Mouse (Mus musculus) stomach, embryonic 15.5 days (tissue): ENCODE measurements around the gene Xylb. TPM values are rescaled to one million over a fixed set of nuclear protein-coding genes. Genes with fewer than 3 reads are reported as not detected.
A peak's percentile ranks its signal among the peaks of the same experiment; 100 is the strongest.

ENCODE experiments used
- ATAC-seq: fragments of 200-750 bp; cut with Nextera tagmentation; 2 replicates; pipeline ENCODE4 v1.8.0; 2017; ENCODE audit warnings: low read depth, moderate number of reproducible peaks, moderate TSS enrichment; ENCODE audit not compliant: insufficient read depth, low FRiP score
- H3K27ac ChIP-seq: fragments of 300-500 bp; sonication (generic); 2 replicates; pipeline ENCODE4 v1.5.1; 2015; ENCODE audit warnings: mild to moderate bottlenecking, inconsistent platforms
- H3K27me3 ChIP-seq: fragments of 300-500 bp; sonication (generic); replicated peaks from 2 replicates; pipeline ENCODE4 v1.6.1; 2015; ENCODE audit warnings: inconsistent platforms
- H3K36me3 ChIP-seq: fragments of 300-500 bp; sonication (generic); 2 replicates; pipeline ENCODE4 v1.6.1; 2015; ENCODE audit warnings: inconsistent platforms
- H3K4me1 ChIP-seq: fragments of 300-500 bp; sonication (generic); 2 replicates; pipeline ENCODE4 v1.6.1; 2015; ENCODE audit warnings: inconsistent platforms
- H3K4me2 ChIP-seq: fragments of 300-500 bp; sonication (generic); 2 replicates; pipeline ENCODE4 v1.6.1; 2015; ENCODE audit warnings: mild to moderate bottlenecking, inconsistent platforms
- H3K4me3 ChIP-seq: fragments of 300-500 bp; sonication (generic); replicated peaks from 2 replicates; pipeline ENCODE4 v1.5.1; 2015; ENCODE audit warnings: inconsistent platforms
- H3K9ac ChIP-seq: fragments of 300-500 bp; sonication (generic); 2 replicates; pipeline ENCODE4 v1.6.1; 2015; ENCODE audit warnings: inconsistent platforms
- H3K9me3 ChIP-seq: fragments of 300-500 bp; sonication (generic); 2 replicates; pipeline ENCODE4 v1.6.1; 2016; ENCODE audit warnings: inconsistent platforms
- WGBS: fragments of 180-500 bp; shearing (Covaris S2); methylation state at CpG from one replicate; pipeline ENCODE4 v1.1.7; 2015; 5-methylcytosine and 5-hydroxymethylcytosine counted together
- polyA plus RNA-seq: library from polyadenylated mRNA; unstranded; fragments of >200 nt; fragmentation: Nextera tagmentation; extraction: Ambion mirVana; gene quantifications from 2 replicates; pipeline ENCODE4 v1.2.1, GENCODE M21; 2015

Xylb gene
- polyA plus RNA-seq, 1 experiment from 2014 or later: 6.0 TPM

- no peaks in the 10 kb centered on the region for H3K27me3 ChIP-seq
- no peak overlapping the region for H3K27ac ChIP-seq
- no peaks in the 10 kb centered on the region for H3K9me3 ChIP-seq
- 0 out of 2 replicates have a peak, but pooled peaks cover 6% of the 10 kb centered on the region for H3K4me1 ChIP-seq
- H3K36me3 ChIP-seq: no peaks in the 10 kb centered on the region
- H3K4me3 ChIP-seq: no peak overlapping the region
- ATAC-seq: no peak
- no peak overlapping the region for H3K9ac ChIP-seq
- WGBS: 86% methylated on average over 15 of the region's 15 CpGs
- no peak overlapping the region for H3K4me2 ChIP-seq
These were observed 26.8 kb upstream of the Xylb start for GRCm38 (mm10) chr9:119330186-119330963.

DNA sequence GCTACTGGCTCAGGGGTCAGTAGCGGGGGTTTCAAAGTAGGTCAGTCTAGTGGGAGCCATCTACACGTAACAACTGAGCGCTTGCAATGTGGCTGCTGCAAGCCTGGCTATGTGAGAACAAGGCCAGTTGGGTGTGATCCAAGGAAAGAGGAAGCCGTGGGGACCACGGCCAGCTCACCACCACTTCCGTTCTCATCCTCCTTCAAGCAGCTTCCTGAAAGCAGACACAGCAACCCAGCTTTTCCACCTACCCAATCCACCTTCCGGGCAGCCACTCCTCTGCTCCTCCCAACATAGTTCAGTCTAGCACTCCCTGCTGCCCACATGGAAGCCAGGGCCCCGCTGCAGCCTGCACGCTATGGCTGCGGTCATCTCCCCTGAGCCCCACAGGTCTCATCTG, 22.9 kb upstream of the Xylb start:
- 40% methylated on average over 10 of the region's 10 CpGs for WGBS
- H3K4me3 ChIP-seq: no peak overlapping the region
- H3K9ac ChIP-seq: no peak overlapping the region
- no peaks in the 10 kb centered on the region for H3K9me3 ChIP-seq
- H3K36me3 ChIP-seq: 0 out of 2 replicates have a peak, but pooled peaks cover 4% of the 10 kb centered on the region
- no peak for ATAC-seq
- no peaks in the 10 kb centered on the region for H3K27me3 ChIP-seq
- H3K27ac ChIP-seq: peak overlapping the region; percentile 49; the same call in 1 of the 2 replicates
- peaks cover 11% of the 10 kb centered on the region; the same call in 1 of the 2 replicates for H3K4me1 ChIP-seq
- H3K4me2 ChIP-seq: no peak overlapping the region

DNA sequence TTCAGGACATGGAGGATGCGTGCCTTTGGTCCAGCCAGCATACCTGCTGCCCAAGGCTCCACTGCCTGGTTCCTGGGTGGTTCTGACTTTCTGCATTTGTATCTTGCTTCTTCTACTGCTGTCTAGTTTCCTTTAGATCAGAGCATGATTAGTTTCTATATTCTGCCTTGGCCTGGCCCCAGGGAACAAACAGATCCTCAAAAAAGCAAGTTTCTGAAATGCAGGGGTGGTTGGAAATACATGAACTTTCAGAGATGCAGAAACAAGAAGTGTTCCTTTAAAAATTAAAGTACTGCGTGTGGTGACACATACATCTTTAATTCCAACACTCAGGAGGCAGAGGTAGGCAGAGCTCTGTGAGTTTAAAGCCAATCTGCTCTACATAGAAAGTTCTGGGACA, 22.3 kb upstream of the Xylb start:
- no peak for ATAC-seq

DNA sequence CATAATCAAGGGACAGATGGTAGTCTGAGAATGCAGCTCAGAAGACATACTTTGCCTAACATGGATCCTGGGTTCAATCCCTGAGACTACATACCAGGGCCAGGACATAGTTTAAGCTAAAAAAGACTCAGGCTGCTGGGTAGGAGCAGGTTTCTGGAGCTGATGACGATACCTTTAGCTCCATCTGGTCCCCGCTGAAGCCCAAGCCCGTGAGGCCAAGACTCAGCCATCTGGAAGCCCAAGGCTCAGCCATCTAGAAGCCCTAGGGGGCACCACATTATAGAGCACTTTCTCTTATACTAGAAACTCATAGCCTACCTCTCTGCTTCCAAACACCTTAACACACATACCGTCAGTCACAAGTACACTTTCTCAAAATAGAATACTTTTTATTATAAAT, 21.6 kb upstream of the Xylb start:
- Histone ChIP-seq H3K27ac (no peak overlapping the region), H3K4me3 (no peak overlapping the region), H3K9ac (no peak overlapping the region), H3K27me3 (no peaks in the 10 kb centered on the region), H3K4me1 (peaks cover 18% of the 10 kb centered on the region; the same call in 1 of the 2 replicates), H3K4me2 (no peak overlapping the region), H3K36me3 (0 out of 2 replicates have a peak, but pooled peaks cover 4% of the 10 kb centered on the region), H3K9me3 (no peaks in the 10 kb centered on the region)
- no peak for ATAC-seq
- WGBS: 87% methylated on average over 4 of the region's 4 CpGs

More for the DNA sequence above, 22.3 kb upstream of the Xylb start:
- H3K4me3 ChIP-seq: no peak overlapping the region
- H3K4me2 ChIP-seq: no peak overlapping the region
- no peaks in the 10 kb centered on the region for H3K27me3 ChIP-seq
- H3K4me1 ChIP-seq: peaks cover 13% of the 10 kb centered on the region; the same call in 1 of the 2 replicates
- H3K9ac ChIP-seq: no peak overlapping the region
- H3K27ac ChIP-seq: peak overlapping the region; percentile 49; the same call in 1 of the 2 replicates
- 0 out of 2 replicates have a peak, but pooled peaks cover 4% of the 10 kb centered on the region for H3K36me3 ChIP-seq
- H3K9me3 ChIP-seq: no peaks in the 10 kb centered on the region
- WGBS: 87% methylated on average over 2 of the region's 2 CpGs

GRCm38 (mm10) chr9:119337842-119338241, 19.3 kb upstream of the Xylb start:
- Histone ChIP-seq H3K4me1 (peaks cover 28% of the 10 kb centered on the region), H3K4me3 (no peak overlapping the region), H3K27me3 (no peaks in the 10 kb centered on the region), H3K27ac (no peak overlapping the region), H3K36me3 (0 out of 2 replicates have a peak, but pooled peaks cover 4% of the 10 kb centered on the region), H3K4me2 (no peak overlapping the region), H3K9ac (no peak overlapping the region), H3K9me3 (no peaks in the 10 kb centered on the region)
- no peak for ATAC-seq
- WGBS: 91% methylated on average over 14 of the region's 14 CpGs

- Histone ChIP-seq H3K27me3 (no peaks in the 10 kb centered on the region), H3K27ac (no peak overlapping the region), H3K36me3 (0 out of 2 replicates have a peak, but pooled peaks cover 5% of the 10 kb centered on the region), H3K4me1 (peaks cover 30% of the 10 kb centered on the region), H3K4me2 (peak overlapping the region; percentile 87; the same call in 1 of the 2 replicates), H3K9me3 (no peaks in the 10 kb centered on the region), H3K4me3 (no peak overlapping the region), H3K9ac (no peak overlapping the region)
- no peak for ATAC-seq
- 95% methylated on average over 3 of the region's 3 CpGs for WGBS
These were observed 18.8 kb upstream of the Xylb start for GRCm38 (mm10) chr9:119338350-119338749.

DNA sequence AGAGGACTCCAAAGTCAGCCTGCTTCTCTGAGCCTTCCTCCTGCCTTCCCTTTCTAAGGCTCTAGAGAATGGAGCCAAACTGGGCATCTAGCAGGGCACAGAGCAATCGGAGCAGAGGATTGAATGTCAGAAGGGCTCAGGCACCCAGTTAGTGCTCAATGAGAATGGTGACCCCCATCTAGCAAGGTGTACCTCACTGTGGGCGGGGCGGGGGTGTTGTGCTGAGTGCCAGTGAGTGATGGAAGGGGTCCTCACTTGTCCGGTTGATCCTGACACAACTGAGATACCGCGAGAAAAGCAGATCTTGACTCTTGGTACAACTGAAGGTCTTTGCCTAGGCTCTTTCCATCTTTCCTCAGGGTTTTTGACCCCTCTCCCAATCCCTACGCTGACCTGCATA, 18.1 kb upstream of the Xylb start:
- peak overlapping the region; percentile 87 for H3K4me2 ChIP-seq
- H3K27me3 ChIP-seq: no peaks in the 10 kb centered on the region
- peak overlapping the region; percentile 92 for H3K4me3 ChIP-seq
- 40% methylated on average over 7 of the region's 7 CpGs for WGBS
- peak overlapping the region; percentile 82 for H3K9ac ChIP-seq
- peaks cover 28% of the 10 kb centered on the region for H3K4me1 ChIP-seq
- H3K9me3 ChIP-seq: no peaks in the 10 kb centered on the region
- ATAC-seq: no peak
- peaks cover 12% of the 10 kb centered on the region; the same call in 1 of the 2 replicates for H3K36me3 ChIP-seq
- H3K27ac ChIP-seq: no peak overlapping the region; the same call in 1 of the 2 replicates

- Histone ChIP-seq H3K9ac (peak within 1 kb of the TSS; percentile 82), H3K9me3 (no peaks in the 10 kb centered on the region), H3K4me2 (peak within 1 kb of the TSS; percentile 87), H3K27me3 (no peaks in the 10 kb centered on the region), H3K36me3 (peaks cover 16% of the 10 kb centered on the region), H3K4me3 (peak within 1 kb of the TSS; percentile 92), H3K27ac (peak within 1 kb of the TSS; percentile 96), H3K4me1 (peaks cover 24% of the 10 kb centered on the region)
- no peak for ATAC-seq
- WGBS: under 1% methylated on average over 43 of the region's 43 CpGs
These were observed 17.5 kb upstream of the Xylb start, which contains the start of gene Acaa1a for GRCm38 (mm10) chr9:119339558-119340211. Acaa1a (plus strand) TSS chr9:119339676.

DNA sequence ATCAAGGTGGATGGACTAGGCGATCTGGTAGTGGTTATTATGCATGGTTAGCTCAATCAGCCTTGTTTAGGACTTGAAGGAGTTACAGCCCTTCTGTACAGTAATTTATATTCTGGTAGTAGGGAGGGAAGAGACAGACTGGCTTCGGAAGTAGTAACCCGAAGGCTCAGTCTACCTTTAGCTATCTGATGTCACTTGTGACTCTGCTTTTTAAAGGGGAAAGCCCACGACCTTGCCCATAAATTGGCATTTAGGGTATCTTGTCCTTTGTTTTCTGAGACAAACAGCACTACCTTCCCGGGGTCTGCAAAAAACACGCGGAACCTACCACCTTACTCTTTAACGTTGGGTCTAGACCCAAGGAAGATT, 17.0 kb upstream of the Xylb start:
- Histone ChIP-seq H3K4me1 (peaks cover 24% of the 10 kb centered on the region), H3K9ac (peak overlapping the region; percentile 82; the same call in 1 of the 2 replicates), H3K4me2 (peak overlapping the region; percentile 87), H3K9me3 (no peaks in the 10 kb centered on the region), H3K4me3 (peak overlapping the region; percentile 92), H3K36me3 (peaks cover 21% of the 10 kb centered on the region), H3K27me3 (no peaks in the 10 kb centered on the region), H3K27ac (peak overlapping the region; percentile 96)
- WGBS: 2% methylated on average over 8 of the region's 8 CpGs
- ATAC-seq: no peak

DNA sequence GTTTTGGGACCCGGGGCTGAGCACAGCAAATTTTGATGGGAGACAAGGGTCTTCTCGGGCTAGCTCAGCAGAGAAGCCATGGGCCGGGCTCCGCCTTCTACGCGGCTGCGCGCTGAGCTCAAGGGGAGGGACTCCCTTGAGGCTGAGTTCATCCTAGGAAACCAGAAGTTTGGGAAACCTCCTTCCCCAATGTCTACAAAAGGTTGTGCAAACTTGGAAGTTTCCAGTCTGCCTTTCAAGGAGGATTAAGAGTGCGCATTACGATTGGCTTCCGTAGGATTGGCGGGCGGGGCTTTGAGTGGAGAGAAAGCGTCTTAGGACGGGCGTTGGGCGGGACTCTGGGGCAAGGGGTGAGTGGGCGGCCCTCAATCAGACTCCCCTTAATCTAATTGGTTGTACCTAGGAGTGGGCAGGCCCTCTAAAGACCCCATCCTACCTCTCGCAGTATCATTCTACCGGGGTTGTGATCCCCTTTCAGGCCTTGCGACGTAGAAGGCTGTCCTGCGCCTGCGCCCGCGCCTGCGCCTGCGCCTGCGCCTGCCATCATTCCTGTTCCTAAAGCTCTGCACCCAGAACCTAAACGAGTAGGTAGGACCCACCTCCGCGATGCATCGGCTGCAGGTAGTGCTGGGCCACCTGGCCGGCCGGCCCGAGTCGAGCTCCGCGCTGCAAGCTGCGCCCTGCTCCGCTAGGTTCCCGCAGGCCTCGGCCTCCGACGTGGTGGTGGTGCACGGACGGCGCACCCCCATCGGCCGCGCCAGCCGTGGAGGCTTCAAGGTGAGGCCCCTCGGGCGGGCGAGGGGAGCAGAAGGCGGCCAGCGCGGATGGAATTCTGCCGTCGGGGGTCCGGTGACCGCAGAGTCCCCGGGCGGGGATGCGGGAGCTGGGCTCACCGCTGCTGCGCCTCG, 16.0 kb upstream of the Xylb start, which contains the start of gene Myd88:
TSS of gene Myd88 (minus strand) at position 503 of the 908 bp plus-strand sequence.
- under 1% methylated on average over 68 of the region's 68 CpGs for WGBS
- Histone ChIP-seq H3K9ac (peak within 1 kb of the TSS; percentile 92), H3K4me3 (peak within 1 kb of the TSS; percentile 92), H3K27me3 (no peaks in the 10 kb centered on the region), H3K9me3 (no peaks in the 10 kb centered on the region), H3K4me2 (peak within 1 kb of the TSS; percentile 87), H3K36me3 (peaks cover 27% of the 10 kb centered on the region), H3K4me1 (peaks cover 24% of the 10 kb centered on the region), H3K27ac (peak within 1 kb of the TSS; percentile 96)
- peak; percentile 98 for ATAC-seq

GRCm38 (mm10) chr9:119342728-119343127, 14.5 kb upstream of the Xylb start:
- Histone ChIP-seq H3K36me3 (peaks cover 27% of the 10 kb centered on the region), H3K4me2 (peak overlapping the region; percentile 87), H3K4me3 (peak overlapping the region; percentile 92), H3K4me1 (peaks cover 24% of the 10 kb centered on the region), H3K27ac (no peak overlapping the region), H3K9me3 (no peaks in the 10 kb centered on the region), H3K9ac (no peak overlapping the region), H3K27me3 (no peaks in the 10 kb centered on the region)
- ATAC-seq: no peak
- WGBS: 83% methylated on average over 7 of the region's 7 CpGs
